Mouse (Mus musculus): ENCODE results near the gene Lag3. TPM values are rescaled to one million over a fixed set of nuclear protein-coding genes. Genes with fewer than 3 reads are reported as not detected.

Gene Lag3
- polyA plus RNA-seq, 1 experiment from 2014 or later: 0.49 TPM

- ChIA-PET POLR2A (interaction anchor here (0.8 to 0.9 kb wide), 2 partner anchors 11 to 103 kb away, joined by 3 read pairs; partner anchors contain the start of gene Ing4), CTCF (interaction anchor here (1.1 to 2.6 kb wide), 3 partner anchors 18 to 33 kb away, joined by 4 to 7 read pairs (median 6); no protein-coding TSS in a partner anchor)
- no peak for TF ChIP-seq CTCF (IDR thresholded peaks at IDR 0.05)
- ATAC-seq (no peak), DNase-seq (ENCODE audit: low read depth, low spot score) (no peak)
- no peaks in the 10 kb centered on the region for H3K27me3 ChIP-seq
- in situ Hi-C loops (cut with MboI; ENCODE audit: low pct_unique_long_range_greater_than_20kb): no loop called here
Observed at GRCm38 (mm10) chr6:124936681-124937080, 25.2 kb upstream of the Lag3 start.

- ChIA-PET POLR2A (interaction anchor here (0.7 to 0.9 kb wide), 3 partner anchors 16 to 195 kb away, joined by 3 read pairs; no protein-coding TSS in a partner anchor), CTCF (no interaction called here)
Observed at GRCm38 (mm10) chr6:124934670-124935069, 23.2 kb upstream of the Lag3 start.

DNA sequence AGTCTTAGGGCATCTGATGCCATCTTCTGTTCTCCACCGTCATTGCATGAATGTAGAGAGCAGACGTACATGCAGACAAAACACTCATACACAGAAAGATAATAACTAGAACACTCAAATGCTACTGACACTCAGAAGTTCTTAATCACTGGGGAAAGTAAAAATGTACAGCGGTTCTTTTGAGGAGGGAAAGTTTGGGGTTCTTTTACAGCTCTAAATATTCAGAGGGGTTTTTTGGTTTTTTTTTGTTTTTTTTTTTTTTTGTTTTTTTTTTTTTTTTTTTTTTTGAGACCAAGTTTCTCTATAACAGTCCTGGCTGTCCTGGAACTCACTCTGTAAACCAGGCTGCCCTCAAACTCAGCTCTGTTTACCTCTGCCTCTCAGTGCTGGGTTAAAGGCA, 21.6 kb upstream of the Lag3 start:
- in situ Hi-C loops (cut with MboI; ENCODE audit: low pct_unique_long_range_greater_than_20kb): no loop called here
- POLR2A ChIA-PET: interaction anchor here (3.1 to 4.6 kb wide), 2 partner anchors 17 to 29 kb away, joined by 16 to 59 read pairs; no protein-coding TSS in a partner anchor
- TF ChIP-seq CTCF (IDR thresholded peaks at IDR 0.05): no peak
- DNase-seq (ENCODE audit: low read depth, low spot score) (no peak), ATAC-seq (no peak)
- no peaks in the 10 kb centered on the region for H3K27me3 ChIP-seq
- CTCF ChIA-PET: interaction anchor here (8.4 kb wide), 1 partner anchor 28 kb away, joined by 86 read pairs; no protein-coding TSS in a partner anchor

More at GRCm38 (mm10) chr6:124934670-124935069, 23.2 kb upstream of the Lag3 start:
- DNase-seq (ENCODE audit: low read depth, low spot score) (no peak), ATAC-seq (no peak)
- in situ Hi-C loops (cut with MboI; ENCODE audit: low pct_unique_long_range_greater_than_20kb): no loop called here
- H3K27me3 ChIP-seq: no peaks in the 10 kb centered on the region
- no peak for TF ChIP-seq CTCF (IDR thresholded peaks at IDR 0.05)

- no peaks in the 10 kb centered on the region for H3K27me3 ChIP-seq
- in situ Hi-C loops (cut with MboI; ENCODE audit: low pct_unique_long_range_greater_than_20kb): no loop called here
- POLR2A ChIA-PET: interaction anchor here (0.7 to 4.6 kb wide), 6 partner anchors 12 to 64 kb away, joined by 3 to 59 read pairs (median 4); partner anchors contain the start of gene Pianp
- TF ChIP-seq CTCF (IDR thresholded peaks at IDR 0.05): no peak
- CTCF ChIA-PET: interaction anchor here (1.6 to 8.4 kb wide), 4 partner anchors 16 to 76 kb away, joined by 5 to 86 read pairs (median 20); no protein-coding TSS in a partner anchor
- DNase-seq (ENCODE audit: low read depth, low spot score): no peak
- ATAC-seq: no peak
Observed at GRCm38 (mm10) chr6:124932314-124932695, 20.8 kb upstream of the Lag3 start.

DNA sequence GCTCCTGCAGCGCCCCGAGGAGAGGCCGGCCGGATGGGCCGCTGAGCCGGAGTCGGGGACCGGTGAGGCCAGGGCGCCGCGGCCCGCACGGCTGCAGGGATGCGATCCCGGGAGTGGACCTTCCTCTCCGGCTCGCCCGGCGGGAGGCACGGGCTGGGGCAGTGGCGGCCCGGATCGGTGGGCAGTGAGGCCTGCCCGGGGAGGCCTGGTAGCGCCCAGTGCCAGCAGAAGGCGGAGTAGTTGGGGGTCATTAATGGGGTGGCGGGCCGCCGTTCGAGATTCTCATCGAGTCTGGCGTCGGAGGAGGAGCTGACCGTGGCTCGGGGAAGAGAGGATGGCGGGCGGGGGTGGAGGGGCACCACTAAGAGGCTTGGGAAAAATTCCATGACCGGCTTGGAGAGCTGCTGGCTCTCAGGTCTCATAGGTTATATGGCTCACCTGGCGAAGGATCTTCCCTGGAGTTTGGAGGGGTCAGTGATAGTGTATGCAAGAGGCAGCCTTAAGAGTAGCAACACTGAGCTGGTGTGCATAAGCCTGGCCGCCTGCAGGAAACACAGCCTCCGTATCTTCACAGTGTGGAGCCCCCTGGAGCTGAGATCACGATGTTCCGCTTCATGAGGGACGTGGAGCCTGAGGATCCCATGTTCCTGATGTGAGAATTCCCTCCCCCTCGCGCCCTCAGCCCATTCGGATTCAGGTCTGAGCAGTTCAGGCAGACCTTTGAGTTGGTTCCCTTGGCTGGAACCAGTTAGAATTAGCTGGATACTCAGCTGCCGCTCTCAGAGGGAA, 20.2 kb upstream of the Lag3 start:
- CTCF ChIA-PET: interaction anchor here (0.9 to 8.4 kb wide), 8 partner anchors 15 to 103 kb away, joined by 3 to 86 read pairs (median 8); partner anchors contain the start of gene Gpr162
- DNase-seq (ENCODE audit: low read depth, low spot score) (no peak), ATAC-seq (no peak)
- POLR2A ChIA-PET: interaction anchor here (0.7 to 4.6 kb wide), 8 partner anchors 11 to 68 kb away, joined by 3 to 59 read pairs (median 4); partner anchors contain the start of genes Cops7a and Pianp
- no peak for TF ChIP-seq CTCF (IDR thresholded peaks at IDR 0.05)
- H3K27me3 ChIP-seq: no peaks in the 10 kb centered on the region
- in situ Hi-C loops (cut with MboI; ENCODE audit: low pct_unique_long_range_greater_than_20kb): no loop called here

- in situ Hi-C loops (cut with MboI; ENCODE audit: low pct_unique_long_range_greater_than_20kb): no loop called here
- TF ChIP-seq CTCF (IDR thresholded peaks at IDR 0.05): no peak
- ChIA-PET CTCF (interaction anchor here (0.8 to 8.4 kb wide), 18 partner anchors 9 to 104 kb away, joined by 3 to 86 read pairs (median 6); partner anchors contain the start of genes Cops7a, Gpr162 and Lag3), POLR2A (interaction anchor here (0.6 to 4.6 kb wide), 8 partner anchors 10 to 67 kb away, joined by 3 to 59 read pairs (median 5); partner anchors contain the start of genes Cops7a and Ptms)
- DNase-seq (ENCODE audit: low read depth, low spot score): peak; percentile 93
- H3K27me3 ChIP-seq: no peaks in the 10 kb centered on the region
- ATAC-seq: peak; percentile 90
Observed at GRCm38 (mm10) chr6:124930754-124931524, 19.4 kb upstream of the Lag3 start, which contains the start of gene Mlf2. Gene Mlf2, plus strand, starts transcription at chr6:124931386.

- no peak for DNase-seq (ENCODE audit: low read depth, low spot score)
- POLR2A ChIA-PET: interaction anchor here (0.6 to 4.6 kb wide), 6 partner anchors 10 to 66 kb away, joined by 3 to 59 read pairs (median 7); partner anchors contain the start of genes Cops7a and Ptms
- no peaks in the 10 kb centered on the region for H3K27me3 ChIP-seq
- CTCF ChIA-PET: interaction anchor here (1.0 to 8.4 kb wide), 19 partner anchors 9 to 105 kb away, joined by 3 to 86 read pairs (median 5); partner anchors contain the start of gene Cops7a
- TF ChIP-seq CTCF (IDR thresholded peaks at IDR 0.05): no peak
- peak; percentile 1 for ATAC-seq
- in situ Hi-C loops (cut with MboI; ENCODE audit: low pct_unique_long_range_greater_than_20kb): no loop called here
Observed at GRCm38 (mm10) chr6:124930231-124930630, 18.7 kb upstream of the Lag3 start.

GRCm38 (mm10) chr6:124925941-124926340, 14.4 kb upstream of the Lag3 start:
- CTCF ChIA-PET: interaction anchor here (0.9 to 8.4 kb wide), 4 partner anchors 12 to 104 kb away, joined by 3 to 86 read pairs (median 4); no protein-coding TSS in a partner anchor
- POLR2A ChIA-PET: interaction anchor here (1.2 kb wide), 1 partner anchor 9 kb away, joined by 5 read pairs; no protein-coding TSS in a partner anchor
- ATAC-seq: no peak

GRCm38 (mm10) chr6:124925173-124925793, 13.8 kb upstream of the Lag3 start:
- in situ Hi-C loops (cut with MboI; ENCODE audit: low pct_unique_long_range_greater_than_20kb): no loop called here
- ATAC-seq: no peak
- H3K27me3 ChIP-seq: no peaks in the 10 kb centered on the region
- CTCF ChIA-PET: interaction anchor here (0.9 to 8.4 kb wide), 4 partner anchors 11 to 105 kb away, joined by 3 to 86 read pairs (median 4); no protein-coding TSS in a partner anchor
- POLR2A ChIA-PET: interaction anchor here (1.2 kb wide), 1 partner anchor 9 kb away, joined by 5 read pairs; no protein-coding TSS in a partner anchor
- no peak for TF ChIP-seq CTCF (IDR thresholded peaks at IDR 0.05)
- DNase-seq (ENCODE audit: low read depth, low spot score): no peak

More at GRCm38 (mm10) chr6:124925941-124926340, 14.4 kb upstream of the Lag3 start:
- H3K27me3 ChIP-seq: no peaks in the 10 kb centered on the region
- in situ Hi-C loops (cut with MboI; ENCODE audit: low pct_unique_long_range_greater_than_20kb): no loop called here
- DNase-seq (ENCODE audit: low read depth, low spot score): no peak
- no peak for TF ChIP-seq CTCF (IDR thresholded peaks at IDR 0.05)
